Mouse (Mus musculus) monocyte, adult 2 months (primary cell): ENCODE results near the gene Slc5a11.

Experiments
- DNase-seq, 2 experiments: peaks; one replicate each; pipeline ENCODE4 v3.0.0; 2022; ENCODE audit warnings: low spot score in 2 of 2, low read depth in 1 of 2

Slc5a11 gene

DNA sequence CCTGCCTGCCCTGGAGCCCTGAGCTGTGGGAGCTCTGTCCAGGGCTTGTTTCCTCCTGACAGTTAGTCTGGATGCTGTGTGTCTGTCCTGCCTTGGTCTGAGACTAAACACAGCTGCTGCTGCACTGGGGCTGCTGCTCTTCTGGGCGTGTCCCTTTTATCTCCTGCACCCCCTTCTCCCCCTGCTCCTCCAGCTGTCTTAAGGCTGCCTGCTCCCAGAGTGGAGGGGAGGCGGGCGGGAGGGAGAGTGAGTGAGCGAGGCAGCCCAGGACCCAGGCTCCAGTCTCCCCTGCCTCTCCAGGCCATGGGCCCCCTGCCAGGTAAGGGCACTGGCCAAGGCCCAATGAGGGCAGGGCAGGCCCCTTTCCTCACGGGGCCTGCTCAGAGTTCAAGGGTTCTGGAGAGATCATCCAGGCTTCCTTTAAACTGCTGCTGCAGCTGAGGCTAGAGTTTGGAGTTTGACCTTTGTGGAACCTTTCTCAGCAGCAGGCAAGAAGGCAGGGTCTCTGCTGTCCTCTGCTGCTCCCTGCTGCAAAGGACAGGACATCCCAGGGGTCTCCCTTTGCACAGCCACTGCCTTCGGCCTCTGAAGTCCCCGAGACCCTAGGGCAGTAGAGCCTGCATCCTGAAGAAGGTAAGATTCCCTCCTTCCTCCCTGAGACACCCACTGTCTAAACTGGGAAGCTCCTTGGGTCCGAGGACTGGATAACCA, at the start of gene Slc5a11:
Slc5a11 (plus strand) TSS at position 416 of the 711 bp plus-strand sequence.
- DNase-seq = no peak

DNA sequence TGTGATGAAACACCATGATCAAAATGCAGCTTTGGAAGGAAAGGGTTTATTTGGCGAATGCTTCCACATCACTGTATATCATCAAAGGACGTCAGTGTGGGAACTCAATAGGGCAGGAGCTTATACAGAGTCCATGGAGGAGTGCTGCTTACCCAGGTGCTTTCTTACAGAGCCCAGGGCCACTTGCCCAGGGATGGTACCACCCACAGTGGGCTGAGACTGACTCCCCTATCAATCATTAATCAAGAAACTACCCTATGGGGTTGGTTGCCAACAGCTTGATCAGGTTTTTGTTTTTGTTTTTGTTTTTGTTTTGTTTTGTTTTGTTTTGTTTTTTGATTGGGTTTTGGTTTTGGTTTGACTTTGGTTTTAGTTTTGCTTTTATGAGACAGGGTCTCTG, 47.1 kb upstream of the Slc5a11 start:
- DNase-seq = no peak

- DNase-seq = no peak
Observed at GRCm38 (mm10) chr7:123169618-123170017, 45.0 kb upstream of the Slc5a11 start.

DNA sequence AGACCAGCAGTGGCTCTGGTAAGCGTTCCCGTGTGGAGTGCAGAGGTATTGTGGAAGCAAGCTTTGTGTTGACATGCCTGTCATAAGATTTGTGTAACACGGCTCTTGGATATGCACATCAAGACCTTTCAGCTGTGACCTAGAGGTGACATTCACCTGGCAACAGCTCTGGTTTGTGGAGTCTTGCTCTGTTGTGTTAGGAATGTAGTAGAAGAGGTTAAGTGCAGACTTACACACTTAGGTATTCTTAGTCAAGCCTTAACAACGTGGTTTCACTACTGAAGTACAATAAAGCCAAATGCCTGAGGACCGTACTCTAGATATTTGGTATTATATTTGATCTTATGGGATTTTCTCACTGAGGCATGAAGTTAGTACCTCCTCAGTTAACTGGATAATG, 42.5 kb upstream of the Slc5a11 start:
- no peak for DNase-seq

DNA sequence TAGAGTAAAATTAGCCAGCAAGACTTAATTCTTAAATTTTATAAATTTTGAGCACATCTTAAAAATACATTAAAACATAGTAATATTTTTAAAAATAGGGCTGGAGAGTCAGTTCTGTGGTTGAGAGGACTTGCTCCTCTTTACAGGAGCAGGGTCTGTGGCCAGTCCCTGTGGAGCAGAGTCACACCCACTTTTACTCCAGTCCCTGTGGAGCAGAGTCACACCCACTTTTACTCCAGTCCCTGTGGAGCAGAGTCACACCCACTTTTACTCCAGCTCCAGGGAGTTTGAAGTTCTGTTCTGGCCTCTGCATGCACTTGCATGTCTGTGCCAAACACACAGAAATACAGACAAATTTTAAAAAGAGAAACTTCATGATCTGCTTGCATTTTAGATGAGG, 37.4 kb upstream of the Slc5a11 start:
- DNase-seq = no peak

GRCm38 (mm10) chr7:123181787-123182701, 32.5 kb upstream of the Slc5a11 start:
- no peak for DNase-seq

DNA sequence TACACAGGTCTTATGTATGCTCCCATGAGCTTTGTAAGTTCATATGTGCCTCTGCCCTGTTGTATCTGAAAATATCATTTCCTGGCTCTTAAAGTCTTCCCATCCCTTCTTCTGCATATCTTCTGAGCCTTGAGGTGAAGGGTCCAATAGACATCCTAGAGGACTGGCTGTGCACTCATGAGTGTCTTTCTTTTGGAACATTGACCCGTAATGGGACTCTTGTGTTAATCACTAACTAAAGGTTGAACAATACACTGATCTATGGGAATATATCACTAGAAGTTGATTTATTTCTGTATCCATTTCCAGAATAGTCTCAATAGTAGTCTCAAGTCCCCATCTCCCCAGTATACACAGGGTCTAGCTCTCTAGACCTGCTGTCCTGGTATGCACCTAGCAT, 29.7 kb upstream of the Slc5a11 start:
- no peak for DNase-seq

DNA sequence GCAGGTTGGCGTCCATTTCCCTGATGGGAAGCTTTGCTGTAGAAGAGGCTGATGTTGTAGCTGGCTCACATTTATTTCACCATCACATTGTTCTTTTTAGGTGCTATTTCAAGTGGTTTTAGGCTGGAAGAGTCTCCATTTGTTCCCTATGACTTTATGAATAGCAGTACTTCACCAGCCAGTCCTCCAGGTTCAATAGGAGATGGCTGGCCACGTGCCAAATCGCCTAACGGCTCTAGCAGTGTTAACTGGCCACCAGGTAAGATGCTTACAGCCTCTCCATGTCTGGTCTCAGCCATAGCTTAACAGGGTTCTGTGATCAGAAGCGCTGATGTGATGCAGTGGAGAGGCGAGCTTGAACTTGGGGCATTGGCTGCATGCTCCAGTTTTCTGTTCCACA, 28.1 kb upstream of the Slc5a11 start:
- DNase-seq = no peak

GRCm38 (mm10) chr7:123187246-123187645, 27.3 kb upstream of the Slc5a11 start:
- no peak for DNase-seq

- DNase-seq = no peak
Observed at GRCm38 (mm10) chr7:123188462-123188861, 26.1 kb upstream of the Slc5a11 start.

DNA sequence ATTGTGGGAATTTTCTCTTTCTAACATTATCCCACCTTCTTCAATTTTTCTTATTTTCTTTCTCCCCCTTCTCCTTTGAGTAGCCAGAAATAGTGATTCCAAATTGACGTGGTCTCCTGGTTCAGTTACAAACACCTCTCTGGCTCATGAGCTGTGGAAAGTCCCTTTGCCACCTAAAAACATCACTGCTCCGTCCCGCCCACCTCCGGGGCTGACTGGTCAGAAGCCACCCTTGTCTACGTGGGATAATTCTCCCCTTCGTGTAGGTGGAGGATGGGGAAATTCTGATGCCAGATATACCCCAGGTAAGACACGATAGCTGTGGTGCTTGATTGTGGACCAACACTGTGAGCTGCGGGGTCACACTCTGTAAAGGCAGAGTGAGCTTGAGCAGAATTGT, 24.8 kb upstream of the Slc5a11 start:
- DNase-seq = no peak

DNA sequence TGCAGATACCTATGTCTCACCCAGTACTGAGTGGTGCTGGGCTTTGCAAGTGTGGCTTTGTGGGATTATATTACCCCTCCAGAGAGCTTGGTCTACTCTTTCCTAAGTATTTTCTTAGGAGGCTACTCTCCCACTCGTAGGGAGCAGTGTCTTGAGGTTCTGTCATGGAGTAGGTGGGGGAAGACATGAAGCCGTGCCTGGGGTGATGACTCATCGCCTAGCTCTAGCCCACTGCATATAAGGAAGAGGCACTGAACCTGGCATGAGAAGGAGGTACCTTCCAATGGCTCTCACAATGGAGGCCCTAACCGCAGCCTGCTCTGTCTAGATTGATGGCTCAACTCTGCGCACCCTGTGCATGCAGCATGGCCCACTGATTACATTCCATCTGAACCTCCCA, 22.8 kb upstream of the Slc5a11 start:
- DNase-seq = no peak

GRCm38 (mm10) chr7:123193201-123193600, 21.4 kb upstream of the Slc5a11 start:
- no peak for DNase-seq

DNA sequence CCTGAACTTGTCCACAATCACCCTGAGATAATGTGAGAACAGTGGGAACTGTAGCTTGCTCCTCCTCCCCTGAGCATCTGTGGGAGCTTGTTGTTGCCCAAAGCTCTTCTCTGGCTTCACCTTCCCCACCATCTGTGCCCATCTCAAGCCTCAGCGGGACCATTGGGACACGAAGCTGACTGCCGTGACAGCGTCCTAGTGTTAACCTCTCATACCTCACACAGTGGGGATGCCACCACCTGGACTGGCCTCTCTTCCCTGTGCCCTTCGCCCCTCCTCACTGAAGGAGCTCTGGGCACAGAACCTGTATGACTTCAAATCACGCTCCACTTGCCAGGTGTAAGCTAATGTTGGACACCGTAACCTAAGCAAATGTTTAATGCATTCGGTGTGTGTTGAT, 19.9 kb upstream of the Slc5a11 start:
- DNase-seq = no peak

GRCm38 (mm10) chr7:123196432-123196831, 18.1 kb upstream of the Slc5a11 start:
- no peak for DNase-seq

GRCm38 (mm10) chr7:123198695-123199094, 15.9 kb upstream of the Slc5a11 start:
- DNase-seq = no peak

DNA sequence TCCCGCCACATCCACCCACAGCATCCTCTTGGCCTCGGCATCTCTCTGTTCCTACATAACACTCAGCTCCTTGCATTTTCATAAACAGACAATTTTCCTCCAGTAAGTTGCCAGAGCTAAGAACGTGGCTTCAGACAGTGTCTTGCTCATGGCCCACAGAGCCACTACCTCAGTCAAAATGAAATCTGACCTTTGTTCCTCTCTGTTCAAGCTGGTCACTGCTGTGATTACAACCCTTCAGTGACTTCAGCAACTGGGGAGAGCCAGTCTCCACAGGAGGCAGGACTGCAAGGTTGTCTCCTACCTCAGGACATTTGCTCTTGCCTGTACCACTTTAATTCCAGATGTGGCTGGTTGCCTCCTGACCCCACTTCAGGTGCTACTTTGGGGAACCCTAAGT, 15.4 kb upstream of the Slc5a11 start:
- no peak for DNase-seq

DNA sequence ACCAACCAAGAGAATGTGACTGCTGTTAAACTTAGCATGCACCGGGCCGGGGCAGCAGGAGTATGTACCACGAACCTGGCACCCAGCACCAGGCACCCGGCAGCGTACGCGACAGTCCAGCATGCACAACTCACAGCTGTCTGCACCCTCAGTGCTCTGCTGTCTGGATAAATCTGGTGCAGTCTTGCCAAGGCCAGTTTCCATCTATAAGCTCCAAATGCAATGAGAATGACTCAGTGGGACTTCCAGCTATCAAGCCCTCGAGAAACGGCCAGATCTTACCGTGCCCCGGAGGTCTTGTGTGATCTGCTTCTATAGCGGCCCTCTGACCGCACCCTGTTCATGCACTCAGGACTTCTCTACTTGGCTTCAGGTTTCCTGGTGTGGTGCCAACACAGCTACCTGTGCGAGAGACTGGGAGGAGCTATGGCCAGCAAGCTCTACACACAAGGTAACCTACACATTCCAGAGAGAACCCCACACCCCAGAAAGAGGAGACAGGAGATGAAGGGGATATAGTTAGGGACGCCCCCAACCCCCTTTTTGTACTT, 14.8 kb upstream of the Slc5a11 start:
- DNase-seq = no peak

GRCm38 (mm10) chr7:123200722-123201121, 13.9 kb upstream of the Slc5a11 start:
- no peak for DNase-seq

- DNase-seq = no peak
Observed at GRCm38 (mm10) chr7:123205261-123205660, 9.3 kb upstream of the Slc5a11 start.

GRCm38 (mm10) chr7:123207561-123207960, 7.0 kb upstream of the Slc5a11 start:
- DNase-seq = no peak

GRCm38 (mm10) chr7:123209864-123210263, 4.7 kb upstream of the Slc5a11 start:
- DNase-seq = no peak
